27 mouse cellular contexts compared by ENCODE assay signal in genomic region chr1:153921642-153922041, GRCm38 (mm10). TPM values are rescaled to one million over a fixed set of nuclear protein-coding genes. Genes with fewer than 3 reads are reported as not detected.
"Had no signal": no experiment of that assay in that cellular context is flagged by ENCODE, and none has a peak within 500 bp of the region (broad histone marks: within the 10 kb centered on the region; RNA-seq: fewer than 3 reads in every experiment).

No protein-coding gene starts in this region.

- H3K36me3 ChIP-seq: liver, embryonic 15.5 days; lung, embryonic 15.5 days; midbrain, embryonic 13.5 days; midbrain, embryonic 15.5 days; neural tube, embryonic 13.5 days; neural tube, embryonic 15.5 days had no signal

- DNase-seq: liver, postnatal 0 days; lung, adult 2 months; lung, postnatal 14 days; lung, postnatal 36 days; right cerebral cortex, postnatal 14 days; right cerebral cortex, postnatal 4 days; spleen, adult 18-20 months; thymus, adult 18-20 months; thymus, postnatal 14 days; thymus, postnatal 36 days had no signal

- ATAC-seq: liver, postnatal 0 days; lung, postnatal 0 days; midbrain, embryonic 13.5 days; midbrain, embryonic 15.5 days had no signal

- H3K4me3 ChIP-seq: liver, embryonic 15.5 days; lung, embryonic 15.5 days; megakaryocyte, embryonic 14.5 days; midbrain, embryonic 13.5 days; midbrain, embryonic 15.5 days; myocyte; neural tube, embryonic 13.5 days; neural tube, embryonic 15.5 days had no signal

- H3K27ac ChIP-seq: liver, embryonic 15.5 days; lung, embryonic 15.5 days; macrophage; midbrain, embryonic 13.5 days; midbrain, embryonic 15.5 days; neural tube, embryonic 13.5 days; neural tube, embryonic 15.5 days had no signal

- H3K4me1 ChIP-seq: liver, embryonic 15.5 days; lung, embryonic 15.5 days; midbrain, embryonic 13.5 days; midbrain, embryonic 15.5 days; neural tube, embryonic 13.5 days; neural tube, embryonic 15.5 days had no signal

- H3K9ac ChIP-seq: liver, embryonic 15.5 days; liver, postnatal 0 days; lung, embryonic 15.5 days; midbrain, embryonic 13.5 days; midbrain, embryonic 15.5 days; neural tube, embryonic 13.5 days; neural tube, embryonic 15.5 days had no signal

- H3K27me3 ChIP-seq: liver, embryonic 15.5 days; lung, embryonic 15.5 days; midbrain, embryonic 13.5 days; midbrain, embryonic 15.5 days; neural tube, embryonic 13.5 days; neural tube, embryonic 15.5 days had no signal

RNA-seq across cellular contexts. Expression of gene Teddm1a, which starts 30.1 kb away (rescaled TPM):
- total RNA-seq: midbrain, postnatal 0 days had no signal
- polyA plus RNA-seq: liver, embryonic 15.5 days; liver, postnatal 0 days; lung, adult 2 months; lung, embryonic 15.5 days; lung, postnatal 0 days; macrophage; midbrain, embryonic 11.5 days; midbrain, embryonic 13.5 days; midbrain, embryonic 15.5 days; midbrain, postnatal 0 days; myocyte; neural tube, embryonic 11.5 days; neural tube, embryonic 13.5 days; neural tube, embryonic 15.5 days; small intestine, adult 2 months; stomach, embryonic 14.5 days; stomach, embryonic 16.5 days; thymus, postnatal 0 days had no signal

RNA-seq across cellular contexts. Expression of gene Teddm1b, which starts 47.5 kb away (rescaled TPM):
- total RNA-seq: midbrain, postnatal 0 days had no signal
- polyA plus RNA-seq: lung, adult 2 months; macrophage; small intestine, adult 2 months had no signal
